Mouse (Mus musculus): Measurements from ENCODE around the gene Gprc6a.

Gene Gprc6a

GRCm38 (mm10) chr10:51584378-51584777 lies 46.9 kb downstream of the Gprc6a start:
- WGBS: 42% methylated on average over 1 of the region's 1 CpGs

- 84% methylated on average over 9 of the region's 9 CpGs for WGBS
Measured at GRCm38 (mm10) chr10:51571225-51571996, 59.9 kb downstream of the Gprc6a start.
